Mouse (Mus musculus) MEL (cell line): ENCODE data around the gene 6330409D20Rik.

ENCODE experiments used
- CTCF ChIP-seq, 3 experiments: IDR thresholded peaks in 2 of 3; conservative IDR thresholded peaks in 1 of 3; 2 replicates each; pipeline ENCODE4 v1.5.1; 2011 to 2012; ENCODE audit warnings: low read length in 3 of 3, low read depth in 2 of 3, mild to moderate bottlenecking in 2 of 3, improper control_type of control experiment in 1 of 3, inconsistent platforms in 1 of 3, mixed read lengths in 1 of 3, moderate library complexity in 1 of 3; ENCODE audit not compliant: control insufficient read depth in 1 of 3, insufficient read depth in 1 of 3, poor library complexity in 1 of 3, severe bottlenecking in 1 of 3
- ELF1 ChIP-seq: IDR thresholded peaks from 2 replicates; pipeline ENCODE4 v1.6.1; 2014; ENCODE audit warnings: low read depth, mild to moderate bottlenecking, inconsistent platforms, low read length, improper control_type of control experiment, moderate library complexity
- EP300 ChIP-seq, 2 experiments: IDR thresholded peaks; 2 replicates each; pipeline ENCODE4 v1.6.1; 2011; ENCODE audit warnings: improper control_type of control experiment in 2 of 2, low read length in 2 of 2, low read depth in 1 of 2, mild to moderate bottlenecking in 1 of 2
- NRF1 ChIP-seq: IDR thresholded peaks from 2 replicates; pipeline ENCODE4 v1.6.1; 2014; ENCODE audit warnings: low read depth, mild to moderate bottlenecking, inconsistent platforms, low read length, improper control_type of control experiment, moderate library complexity; ENCODE audit not compliant: poor library complexity, insufficient read depth, severe bottlenecking
- POLR2A ChIP-seq, 2 experiments: IDR thresholded peaks; 2 replicates each; pipeline ENCODE4 v1.6.1; 2011 to 2012; ENCODE audit warnings: low read length in 2 of 2, mild to moderate bottlenecking in 2 of 2, control low read depth in 1 of 2, improper control_type of control experiment in 1 of 2, low read depth in 1 of 2, moderate library complexity in 1 of 2; ENCODE audit not compliant: control insufficient read depth in 1 of 2, insufficient read depth in 1 of 2, poor library complexity in 1 of 2
- RCOR1 ChIP-seq: IDR thresholded peaks from 2 replicates; pipeline ENCODE4 v1.6.1; 2012; ENCODE audit warnings: low read depth, mild to moderate bottlenecking, inconsistent platforms, low read length, improper control_type of control experiment
- TAL1 ChIP-seq: IDR thresholded peaks from 2 replicates; pipeline ENCODE4 v1.6.1; 2012; ENCODE audit warnings: mild to moderate bottlenecking, inconsistent platforms, low read length, moderate library complexity, mixed read lengths
- TBP ChIP-seq: IDR thresholded peaks from 2 replicates; pipeline ENCODE4 v1.8.0; 2011; ENCODE audit warnings: low read depth, low read length, improper control_type of control experiment
- TCF12 ChIP-seq: IDR thresholded peaks from 2 replicates; pipeline ENCODE4 v1.6.1; 2014; ENCODE audit warnings: low read depth, mild to moderate bottlenecking, inconsistent platforms, low read length, improper control_type of control experiment, moderate library complexity
- USF1 ChIP-seq: IDR thresholded peaks from 2 replicates; pipeline ENCODE4 v1.6.1; 2014; ENCODE audit warnings: low read depth, mild to moderate bottlenecking, inconsistent platforms, low read length, improper control_type of control experiment, moderate library complexity

DNA sequence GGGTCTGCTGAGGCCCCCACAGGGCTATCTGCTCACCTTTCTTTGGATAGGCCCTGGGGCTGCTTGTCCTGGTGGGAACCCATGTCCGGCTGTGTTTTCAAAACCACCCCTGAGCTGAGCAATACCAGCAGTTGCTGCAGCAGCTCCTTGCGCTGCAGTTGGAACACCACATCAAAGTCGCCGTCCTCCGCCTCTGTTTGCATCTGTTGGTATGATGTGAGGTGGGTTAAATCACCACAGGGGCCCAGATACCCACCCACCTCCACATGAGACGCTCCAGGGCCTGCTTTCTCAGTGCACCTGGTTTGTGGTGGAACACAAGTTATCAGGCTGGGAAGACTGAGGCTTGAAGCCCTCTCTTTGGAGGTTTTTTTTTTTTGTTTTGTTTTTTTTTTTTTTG, 37.3 kb upstream of the 6330409D20Rik start:
- no peak for TF ChIP-seq POLR2A (IDR thresholded peaks at IDR 0.05; ENCODE audit: control insufficient read depth in 1 of 2, insufficient read depth in 1 of 2, low read depth in 1 of 2, low read length in 2 of 2, poor library complexity in 1 of 2)
- no peak for TF ChIP-seq NRF1
- no peak for TF ChIP-seq ELF1
- TF ChIP-seq CTCF (IDR thresholded peaks at IDR 0.05 in 2 of 3, conservative IDR thresholded peaks at IDR 0.05 in 1 of 3; ENCODE audit: control insufficient read depth in 1 of 3, insufficient read depth in 1 of 3, low read depth in 2 of 3, low read length in 3 of 3, poor library complexity in 1 of 3, severe bottlenecking in 1 of 3) = no peak
- TF ChIP-seq EP300 (IDR thresholded peaks at IDR 0.05; ENCODE audit: low read depth in 1 of 2, low read length in 2 of 2) = no peak
- TF ChIP-seq USF1 = no peak
- no peak for TF ChIP-seq TCF12
- TF ChIP-seq TAL1 = no peak
- no peak for TF ChIP-seq TBP
- TF ChIP-seq RCOR1 = no peak
